Mouse (Mus musculus) retina, adult 2 months (tissue): Measurements from ENCODE around the gene Ppp1r9a.

Experiments
- DNase-seq: peaks from one replicate; pipeline ENCODE4 v3.0.0-alpha.2; 2012; ENCODE audit warnings: low read depth, low spot score

Ppp1r9a gene

DNA sequence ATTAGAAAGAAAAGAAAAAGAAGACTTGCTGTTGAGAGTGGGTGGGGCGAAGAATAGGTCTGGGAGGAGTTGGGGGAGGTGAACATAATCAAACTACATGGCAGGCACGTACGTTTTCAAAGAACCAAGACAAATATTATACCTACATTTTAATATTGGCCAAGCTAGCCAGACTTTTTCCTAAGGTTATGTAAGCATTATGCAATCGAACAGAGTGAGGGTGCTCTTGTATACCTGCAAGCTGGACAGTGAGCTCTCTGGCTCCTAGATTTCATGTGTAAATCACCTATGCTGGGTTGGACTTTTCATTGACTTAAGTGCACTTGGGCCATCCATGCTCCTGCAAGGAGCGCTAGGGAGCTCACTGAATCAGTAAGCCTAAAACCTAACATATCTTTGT lies 295.9 kb downstream of the Ppp1r9a start:
- DNase-seq = no peak

DNA sequence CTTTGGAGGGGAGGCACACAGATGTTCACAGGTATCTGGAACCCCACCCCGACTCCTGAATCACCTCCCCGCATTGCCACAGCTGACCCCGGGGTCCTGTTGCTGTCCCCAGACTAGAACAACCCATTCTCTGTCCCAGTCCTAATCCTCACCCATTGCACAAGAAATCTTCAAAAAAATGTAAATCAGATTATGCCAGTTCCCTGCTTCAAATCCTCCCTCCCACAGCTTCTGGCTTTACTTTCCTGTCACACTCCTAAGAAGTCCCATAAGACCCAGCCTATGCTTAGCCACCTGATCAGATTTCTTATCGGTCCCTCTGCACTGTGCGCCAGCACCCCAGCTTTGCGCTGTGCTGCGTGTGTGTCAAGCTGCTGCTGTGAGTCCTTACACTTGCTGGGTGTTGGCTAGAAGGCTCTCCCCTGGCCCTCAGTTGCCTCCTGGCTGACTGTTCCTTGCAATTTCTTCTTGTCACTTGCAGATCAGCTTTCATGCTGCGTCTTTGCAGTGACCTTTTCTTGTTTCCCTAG lies 296.7 kb downstream of the Ppp1r9a start:
- no peak for DNase-seq

DNA sequence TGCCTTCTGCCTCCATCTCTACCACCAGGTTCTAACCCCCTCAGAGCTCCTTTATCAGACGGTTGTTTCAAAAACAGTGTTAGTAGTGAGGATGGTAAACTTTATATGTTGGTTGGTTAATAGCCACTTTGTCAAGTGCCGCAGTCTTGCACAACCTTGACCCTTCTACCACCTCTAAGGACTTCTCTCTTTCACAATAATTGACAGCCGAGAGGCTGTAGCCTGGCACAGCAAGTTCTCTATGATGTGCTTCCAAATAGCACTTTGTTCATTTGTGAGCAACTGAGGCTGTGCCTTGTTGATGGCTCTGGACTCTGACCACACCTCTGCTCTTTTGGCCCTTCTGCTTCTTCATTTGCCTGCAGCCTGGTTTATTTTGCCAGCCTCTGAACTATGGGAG lies 297.2 kb downstream of the Ppp1r9a start:
- DNase-seq = no peak

DNA sequence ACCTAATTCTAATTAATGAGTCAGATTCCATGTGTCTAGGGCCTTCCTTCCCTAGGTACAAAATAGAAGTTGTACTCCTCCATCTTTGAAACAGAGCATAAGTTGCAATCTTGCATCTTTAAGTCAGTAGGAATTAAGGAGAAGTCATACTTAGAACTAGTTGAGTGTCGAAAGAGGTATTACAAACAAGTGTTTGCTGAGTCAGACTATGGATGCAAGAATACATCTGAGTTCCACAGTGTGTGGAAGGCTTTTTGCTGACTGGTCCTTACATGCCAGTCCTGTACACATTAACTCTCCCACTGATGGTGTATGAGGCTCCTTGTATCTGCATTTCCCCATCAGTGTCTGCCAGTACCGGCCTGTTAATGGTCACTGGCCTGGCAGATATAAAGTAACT lies 305.1 kb downstream of the Ppp1r9a start:
- no peak for DNase-seq
